Mouse (Mus musculus): ENCODE measurements around the gene Wsb2. TPM values are rescaled to one million over a fixed set of nuclear protein-coding genes. Genes with fewer than 3 reads are reported as not detected.

Gene Wsb2
- polyA plus RNA-seq (2016; fragmentation: Nextera tagmentation; extraction: Ambion mirVana), result 37.2 and 41.7 TPM in 2 replicates

- no peaks in the 10 kb centered on the region for H3K27me3 ChIP-seq (ENCODE audit: low read depth, poor library complexity, severe bottlenecking)
- peak within 1 kb of the TSS; percentile 91 for H3K4me3 ChIP-seq
- peaks cover 44% of the 10 kb centered on the region for H3K4me1 ChIP-seq
- peak; percentile 90 for DNase-seq (ENCODE audit: low spot score)
- H3K36me3 ChIP-seq, result no peaks in the 10 kb centered on the region
- H3K27ac ChIP-seq, result peak within 1 kb of the TSS; percentile 93
- WGBS, result under 1% methylated on average over 33 of the region's 54 CpGs
- no peaks in the 10 kb centered on the region for H3K9me3 ChIP-seq (replicated peaks)
These were observed at the start of gene Wsb2 for GRCm38 (mm10) chr5:117357129-117357477. Wsb2 (plus strand) TSS chr5:117357304.

GRCm38 (mm10) chr5:117307699-117308098 is 49.4 kb upstream of the Wsb2 start:
- 41% methylated on average over 11 of the region's 11 CpGs for WGBS
- Histone ChIP-seq H3K4me1 (no peaks in the 10 kb centered on the region; the same call in 1 of the 2 replicates), H3K9me3 (replicated peaks) (no peaks in the 10 kb centered on the region), H3K36me3 (no peaks in the 10 kb centered on the region), H3K27me3 (ENCODE audit: low read depth, poor library complexity, severe bottlenecking) (no peaks in the 10 kb centered on the region), H3K4me3 (no peak overlapping the region), H3K27ac (no peak overlapping the region)
- DNase-seq (ENCODE audit: low spot score), result peak; percentile 79

GRCm38 (mm10) chr5:117313420-117313819 is 43.7 kb upstream of the Wsb2 start:
- DNase-seq (ENCODE audit: low spot score), result peak; percentile 56
- Histone ChIP-seq H3K4me3 (peak overlapping the region; percentile 38), H3K4me1 (peaks cover 19% of the 10 kb centered on the region), H3K9me3 (replicated peaks) (no peaks in the 10 kb centered on the region), H3K27ac (no peak overlapping the region), H3K27me3 (ENCODE audit: low read depth, poor library complexity, severe bottlenecking) (peaks cover 42% of the 10 kb centered on the region), H3K36me3 (no peaks in the 10 kb centered on the region)
- WGBS, result 17% methylated on average over 14 of the region's 14 CpGs

- H3K27me3 ChIP-seq (ENCODE audit: low read depth, poor library complexity, severe bottlenecking), result peaks cover 42% of the 10 kb centered on the region
- no peaks in the 10 kb centered on the region for H3K36me3 ChIP-seq
- no peaks in the 10 kb centered on the region for H3K9me3 ChIP-seq (replicated peaks)
- H3K4me1 ChIP-seq, result peaks cover 20% of the 10 kb centered on the region
- 27% methylated on average over 10 of the region's 10 CpGs for WGBS
- no peak overlapping the region for H3K27ac ChIP-seq
- peak; percentile 37 for DNase-seq (ENCODE audit: low spot score)
- peak overlapping the region; percentile 38 for H3K4me3 ChIP-seq
These were observed 43.2 kb upstream of the Wsb2 start for GRCm38 (mm10) chr5:117313909-117314308.

GRCm38 (mm10) chr5:117314587-117315428 is 42.3 kb upstream of the Wsb2 start:
- no peak overlapping the region for H3K4me3 ChIP-seq
- no peaks in the 10 kb centered on the region for H3K9me3 ChIP-seq (replicated peaks)
- WGBS, result 30% methylated on average over 9 of the region's 9 CpGs
- no peak overlapping the region for H3K27ac ChIP-seq
- DNase-seq (ENCODE audit: low spot score), result peak; percentile 32
- H3K4me1 ChIP-seq, result peaks cover 29% of the 10 kb centered on the region
- H3K27me3 ChIP-seq (ENCODE audit: low read depth, poor library complexity, severe bottlenecking), result peaks cover 48% of the 10 kb centered on the region
- H3K36me3 ChIP-seq, result no peaks in the 10 kb centered on the region

GRCm38 (mm10) chr5:117318741-117319629 is 38.1 kb upstream of the Wsb2 start, which contains the start of gene Vsig10:
Vsig10 (plus strand) TSS chr5:117319083.
- peaks cover 22% of the 10 kb centered on the region for H3K4me1 ChIP-seq
- peak within 1 kb of the TSS; percentile 78 for H3K4me3 ChIP-seq
- H3K36me3 ChIP-seq, result no peaks in the 10 kb centered on the region
- peak within 1 kb of the TSS; percentile 83 for H3K27ac ChIP-seq
- WGBS, result under 1% methylated on average over 81 of the region's 81 CpGs
- H3K27me3 ChIP-seq (ENCODE audit: low read depth, poor library complexity, severe bottlenecking), result peaks cover 66% of the 10 kb centered on the region
- no peaks in the 10 kb centered on the region for H3K9me3 ChIP-seq (replicated peaks)
- DNase-seq (ENCODE audit: low spot score), result peak; percentile 78

GRCm38 (mm10) chr5:117323751-117324150 is 33.4 kb upstream of the Wsb2 start:
- Histone ChIP-seq H3K4me1 (peaks cover 13% of the 10 kb centered on the region), H3K9me3 (replicated peaks) (no peaks in the 10 kb centered on the region), H3K36me3 (no peaks in the 10 kb centered on the region), H3K4me3 (no peak overlapping the region), H3K27me3 (ENCODE audit: low read depth, poor library complexity, severe bottlenecking) (peaks cover 28% of the 10 kb centered on the region), H3K27ac (no peak overlapping the region)
- 78% methylated on average over 9 of the region's 9 CpGs for WGBS
- no peak for DNase-seq (ENCODE audit: low spot score)

GRCm38 (mm10) chr5:117326408-117326807 is 30.7 kb upstream of the Wsb2 start:
- WGBS, result 89% methylated on average over 6 of the region's 6 CpGs
- no peaks in the 10 kb centered on the region for H3K9me3 ChIP-seq (replicated peaks)
- DNase-seq (ENCODE audit: low spot score), result no peak
- H3K4me1 ChIP-seq, result no peaks in the 10 kb centered on the region
- H3K4me3 ChIP-seq, result no peak overlapping the region
- no peak overlapping the region for H3K27ac ChIP-seq
- no peaks in the 10 kb centered on the region for H3K36me3 ChIP-seq
- H3K27me3 ChIP-seq (ENCODE audit: low read depth, poor library complexity, severe bottlenecking), result peaks cover 7% of the 10 kb centered on the region

- Histone ChIP-seq H3K4me3 (no peak overlapping the region), H3K9me3 (replicated peaks) (no peaks in the 10 kb centered on the region), H3K27me3 (ENCODE audit: low read depth, poor library complexity, severe bottlenecking) (peaks cover 4% of the 10 kb centered on the region; the same call in 1 of the 2 replicates), H3K36me3 (peaks cover 5% of the 10 kb centered on the region; the same call in 1 of the 2 replicates), H3K27ac (no peak overlapping the region), H3K4me1 (no peaks in the 10 kb centered on the region)
- no peak for DNase-seq (ENCODE audit: low spot score)
- 85% methylated on average over 7 of the region's 7 CpGs for WGBS
These were observed 26.6 kb upstream of the Wsb2 start for GRCm38 (mm10) chr5:117330457-117330856.

- WGBS, result 90% methylated on average over 10 of the region's 10 CpGs
- no peak overlapping the region for H3K4me3 ChIP-seq
- no peaks in the 10 kb centered on the region for H3K27me3 ChIP-seq (ENCODE audit: low read depth, poor library complexity, severe bottlenecking)
- peaks cover 5% of the 10 kb centered on the region; the same call in 1 of the 2 replicates for H3K36me3 ChIP-seq
- no peak for DNase-seq (ENCODE audit: low spot score)
- no peaks in the 10 kb centered on the region for H3K4me1 ChIP-seq
- H3K27ac ChIP-seq, result no peak overlapping the region
- no peaks in the 10 kb centered on the region for H3K9me3 ChIP-seq (replicated peaks)
These were observed 19.1 kb upstream of the Wsb2 start for GRCm38 (mm10) chr5:117337999-117338398.

- Histone ChIP-seq H3K9me3 (replicated peaks) (no peaks in the 10 kb centered on the region), H3K36me3 (peaks cover 5% of the 10 kb centered on the region; the same call in 1 of the 2 replicates), H3K4me1 (no peaks in the 10 kb centered on the region), H3K4me3 (no peak overlapping the region), H3K27ac (no peak overlapping the region), H3K27me3 (ENCODE audit: low read depth, poor library complexity, severe bottlenecking) (no peaks in the 10 kb centered on the region)
- 86% methylated on average over 8 of the region's 8 CpGs for WGBS
- DNase-seq (ENCODE audit: low spot score), result no peak
These were observed 18.6 kb upstream of the Wsb2 start for GRCm38 (mm10) chr5:117338503-117338902.

GRCm38 (mm10) chr5:117340081-117340480 is 17.0 kb upstream of the Wsb2 start:
- H3K4me3 ChIP-seq, result no peak overlapping the region
- no peaks in the 10 kb centered on the region for H3K4me1 ChIP-seq
- H3K36me3 ChIP-seq, result no peaks in the 10 kb centered on the region
- WGBS, result 79% methylated on average over 6 of the region's 6 CpGs
- no peaks in the 10 kb centered on the region for H3K9me3 ChIP-seq (replicated peaks)
- no peak for DNase-seq (ENCODE audit: low spot score)
- no peaks in the 10 kb centered on the region for H3K27me3 ChIP-seq (ENCODE audit: low read depth, poor library complexity, severe bottlenecking)
- H3K27ac ChIP-seq, result no peak overlapping the region

GRCm38 (mm10) chr5:117341896-117342295 is 15.2 kb upstream of the Wsb2 start:
- Histone ChIP-seq H3K4me3 (no peak overlapping the region), H3K27me3 (ENCODE audit: low read depth, poor library complexity, severe bottlenecking) (no peaks in the 10 kb centered on the region), H3K9me3 (replicated peaks) (no peaks in the 10 kb centered on the region), H3K4me1 (peaks cover 9% of the 10 kb centered on the region), H3K27ac (no peak overlapping the region), H3K36me3 (no peaks in the 10 kb centered on the region)
- WGBS, result 68% methylated on average over 6 of the region's 6 CpGs
- DNase-seq (ENCODE audit: low spot score), result no peak
